Mouse (Mus musculus): ENCODE results near the gene D11Wsu47e.

D11Wsu47e gene

DNA sequence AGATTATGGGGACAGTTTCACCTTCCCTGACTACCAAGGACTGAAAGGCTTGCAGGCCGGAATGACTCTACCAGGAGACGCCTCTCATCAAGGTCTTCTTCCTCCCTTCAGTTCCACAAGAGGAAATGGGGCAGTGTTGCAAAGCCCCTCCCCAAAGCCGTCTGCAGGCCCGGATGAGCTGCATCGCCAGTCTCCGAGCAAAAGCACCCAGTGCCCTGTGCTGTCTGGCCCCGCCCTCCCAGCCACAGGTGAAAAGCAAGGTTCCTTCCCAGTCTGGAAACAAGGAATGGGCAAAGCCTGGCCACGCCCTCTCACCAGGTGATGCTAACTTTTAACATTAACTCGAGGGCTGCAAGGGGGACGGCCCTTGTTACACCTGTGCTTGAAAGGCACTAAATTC, 17.6 kb upstream of the D11Wsu47e start:
- no peak for DNase-seq (ENCODE audit: low read depth, low spot score)

DNA sequence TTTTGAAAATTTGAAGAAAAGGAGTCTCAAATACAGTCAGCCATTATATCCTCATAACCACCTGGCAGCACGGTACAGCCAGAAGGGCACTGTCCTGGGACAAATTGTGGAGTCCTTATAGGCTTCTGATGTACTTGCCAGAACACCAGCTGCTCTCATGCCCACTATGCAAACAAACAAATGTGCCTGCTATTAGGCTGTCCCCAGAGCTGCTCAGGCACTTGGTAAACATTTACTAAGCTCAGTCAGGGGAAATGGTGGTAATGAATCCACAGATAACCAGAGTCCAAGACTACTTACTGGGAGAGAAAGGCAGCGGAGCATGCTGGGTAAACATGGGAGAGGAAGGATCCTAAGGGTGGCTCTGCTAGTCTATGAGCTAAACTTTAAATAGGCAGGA, 17.1 kb upstream of the D11Wsu47e start:
- no peak for DNase-seq (ENCODE audit: low read depth, low spot score)

DNA sequence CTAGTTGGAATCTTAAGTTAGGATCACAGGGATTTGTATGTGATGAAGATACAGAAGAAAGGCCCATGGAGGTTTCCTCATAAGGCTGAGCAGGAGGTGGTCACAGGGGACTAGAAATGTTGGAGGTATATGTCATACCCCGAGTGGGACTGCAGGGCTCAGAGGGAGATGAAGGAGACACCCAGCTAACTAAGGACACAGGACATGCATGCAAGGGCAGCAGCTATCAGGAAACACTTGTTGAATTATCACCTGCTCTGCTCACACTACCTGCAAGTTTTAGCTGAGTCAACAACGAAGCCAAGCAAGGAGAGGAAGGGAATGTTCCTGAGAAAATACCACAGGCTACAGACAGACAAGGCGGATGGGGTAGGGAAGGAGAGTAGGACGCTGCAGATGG, 16.5 kb upstream of the D11Wsu47e start:
- no peak for DNase-seq (ENCODE audit: low read depth, low spot score)

DNA sequence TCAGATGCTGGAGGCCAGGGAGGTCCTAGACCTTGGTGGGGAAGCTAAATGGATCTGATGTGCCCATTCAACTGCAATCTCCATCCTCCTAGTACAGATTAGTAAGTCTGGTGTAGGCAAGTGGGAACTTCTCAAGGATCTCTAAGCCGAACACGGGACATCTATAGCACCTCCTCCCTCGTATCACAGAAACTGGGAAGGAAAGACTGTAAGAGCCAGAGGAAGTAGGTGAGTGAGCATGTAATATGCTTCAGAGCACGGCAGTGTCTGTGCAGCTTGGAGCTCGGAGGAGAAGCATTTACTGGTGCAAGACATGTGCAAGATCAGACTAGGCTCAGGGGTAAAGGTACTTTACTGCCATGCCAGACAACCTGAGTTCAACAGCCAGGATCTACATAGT, 15.4 kb upstream of the D11Wsu47e start:
- DNase-seq (ENCODE audit: low read depth, low spot score), result no peak

DNA sequence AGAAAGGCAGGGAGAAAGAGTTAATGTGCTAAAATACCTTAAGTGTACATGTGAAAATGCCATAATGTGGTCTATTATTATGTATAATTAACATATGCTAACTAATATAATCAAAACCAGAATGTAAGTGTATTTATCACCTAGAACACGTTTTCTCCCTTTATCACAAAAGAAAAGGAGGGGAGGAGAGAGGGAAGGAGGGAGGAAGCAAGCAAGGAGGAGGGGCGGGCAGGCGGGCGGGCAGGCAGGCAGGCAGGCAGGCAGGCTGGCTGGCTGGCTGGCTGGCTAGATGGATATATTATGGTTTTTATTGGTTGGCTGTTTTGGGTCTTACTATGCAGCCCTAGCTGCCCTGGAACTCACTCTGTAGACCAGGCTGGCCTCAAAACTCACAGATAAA, 14.5 kb upstream of the D11Wsu47e start:
- no peak for DNase-seq (ENCODE audit: low read depth, low spot score)

DNA sequence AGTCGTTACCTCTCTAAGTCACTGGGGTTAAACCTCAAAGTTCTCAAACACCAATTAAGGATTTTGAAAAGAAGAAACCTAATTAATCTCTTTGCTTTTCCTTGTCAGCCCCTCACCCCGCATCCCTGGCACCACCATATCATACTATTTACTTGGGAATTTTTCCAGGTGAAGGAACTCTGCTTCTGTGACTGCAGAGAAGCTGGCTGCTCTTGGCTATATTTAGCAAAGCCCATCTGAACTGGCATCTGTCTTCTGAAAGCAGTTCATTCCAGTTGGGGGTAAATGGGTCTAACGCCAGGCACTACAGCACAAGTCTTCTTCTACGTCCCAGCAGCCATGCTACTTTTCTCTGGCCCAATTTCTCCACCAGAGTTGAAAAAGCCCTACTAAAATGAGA, 10.6 kb upstream of the D11Wsu47e start:
- DNase-seq (ENCODE audit: low read depth, low spot score), result no peak

DNA sequence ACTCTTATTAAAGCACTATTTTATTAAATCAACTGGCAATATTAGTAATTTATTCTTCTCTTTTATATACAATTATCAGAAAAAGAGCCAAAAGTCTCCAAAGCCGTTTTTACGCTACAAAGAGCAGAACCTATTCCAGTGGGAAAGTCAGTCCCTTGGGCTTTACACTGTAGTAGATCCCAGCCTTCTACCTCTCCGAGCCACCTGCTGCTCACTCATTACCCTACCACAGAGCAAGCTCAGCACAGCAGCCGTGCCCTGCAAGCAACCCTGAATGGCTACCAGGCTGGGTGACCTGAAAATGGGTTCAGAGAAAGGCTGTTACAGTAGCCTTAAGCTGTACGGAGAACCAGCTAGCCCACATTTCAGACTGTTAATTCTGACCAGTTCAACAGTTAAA, 9.6 kb upstream of the D11Wsu47e start:
- no peak for DNase-seq (ENCODE audit: low read depth, low spot score)

DNA sequence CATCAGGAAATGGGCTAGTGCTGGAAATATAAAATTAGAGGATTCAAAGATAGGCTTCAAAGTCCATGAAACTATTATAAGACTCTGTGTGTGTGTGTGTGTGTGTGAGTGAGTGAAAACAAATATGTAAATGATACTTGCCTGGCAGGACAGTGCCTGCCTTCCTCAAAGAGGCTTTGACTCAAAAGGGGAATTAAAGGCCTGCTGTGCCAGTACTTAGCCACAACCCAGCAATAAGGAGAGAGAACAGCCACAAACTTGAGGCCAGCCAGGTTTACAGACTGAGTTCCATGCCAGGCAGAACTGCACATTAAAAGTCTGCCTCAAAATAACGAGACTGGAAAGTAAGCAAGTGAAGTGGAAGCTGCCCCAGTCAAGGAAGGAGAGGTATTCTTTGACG, 7.4 kb upstream of the D11Wsu47e start:
- DNase-seq (ENCODE audit: low read depth, low spot score), result no peak

DNA sequence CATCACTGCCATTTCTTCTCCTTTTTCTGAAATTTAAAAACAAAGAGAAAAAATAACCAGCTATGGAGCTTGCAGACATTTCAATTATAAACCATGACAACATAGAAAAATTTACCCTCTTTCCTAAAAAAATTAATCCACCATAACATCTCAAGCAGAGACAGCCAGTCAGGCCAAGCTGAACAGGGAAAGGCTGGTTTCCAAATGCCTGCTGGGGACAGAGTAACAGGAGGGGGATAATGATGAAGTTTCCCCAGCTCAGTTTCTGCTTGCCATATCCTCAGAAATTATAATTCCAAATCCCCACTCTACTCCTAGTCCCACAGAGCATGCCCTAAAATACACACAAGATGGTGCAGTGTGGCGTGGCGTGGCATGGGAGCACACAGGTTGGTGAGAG, 6.8 kb upstream of the D11Wsu47e start:
- no peak for DNase-seq (ENCODE audit: low read depth, low spot score)

DNA sequence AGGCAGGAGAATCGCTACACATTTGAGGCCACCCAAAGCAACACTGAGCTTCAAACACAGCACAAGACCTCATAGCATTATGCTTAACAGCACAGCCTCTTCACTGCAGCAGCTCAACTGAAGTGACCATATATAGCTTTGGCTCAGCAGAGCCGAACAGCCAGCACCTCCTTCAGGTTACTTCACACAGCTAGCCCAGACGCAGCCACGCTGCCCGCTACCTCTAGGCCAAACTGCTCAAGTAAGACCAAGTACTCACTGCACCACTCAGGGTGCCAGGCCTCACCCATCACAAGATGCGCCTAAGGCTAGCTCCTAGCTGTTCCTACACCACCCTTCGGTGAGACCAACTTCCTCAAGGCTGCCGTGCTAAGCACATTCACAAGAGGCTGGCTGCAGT, 5.8 kb upstream of the D11Wsu47e start:
- DNase-seq (ENCODE audit: low read depth, low spot score), result no peak

DNA sequence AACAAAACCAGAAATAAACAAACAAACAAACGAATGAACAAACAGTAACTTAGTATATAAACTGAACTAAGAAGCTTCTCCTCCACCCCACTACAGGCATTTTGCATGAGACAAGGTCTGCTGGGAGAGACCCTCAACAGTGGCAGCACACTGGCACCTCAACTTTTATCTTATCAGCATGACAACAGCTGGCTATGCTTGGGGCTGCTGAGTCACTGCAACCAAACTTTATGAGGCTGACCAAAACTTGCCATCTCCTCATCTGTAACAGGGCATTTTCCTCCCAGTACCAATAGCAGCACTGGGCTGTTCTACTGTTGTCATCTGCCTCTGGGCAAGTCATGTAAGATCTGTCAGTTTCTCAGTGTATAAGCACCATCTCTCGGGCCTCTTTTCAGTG, 3.3 kb upstream of the D11Wsu47e start:
- DNase-seq (ENCODE audit: low read depth, low spot score), result no peak

DNA sequence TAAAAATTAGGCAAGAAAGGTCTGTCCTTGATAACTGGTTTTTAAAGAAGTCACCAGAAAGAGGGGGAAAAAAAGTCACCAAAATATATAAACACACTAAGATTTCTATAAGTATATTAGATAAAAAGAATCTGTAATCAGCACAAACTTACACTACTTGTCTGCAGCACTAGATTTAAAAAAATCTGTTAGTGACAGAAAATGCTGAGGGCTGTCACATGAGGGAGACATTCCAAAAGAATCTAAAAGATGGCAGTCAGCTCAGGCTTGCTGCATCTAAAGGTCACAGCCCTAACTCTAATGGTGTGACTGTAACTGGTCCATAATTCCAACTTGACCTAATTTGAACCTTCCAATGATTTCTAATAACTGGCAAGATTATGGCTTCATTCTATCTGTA, 2.2 kb upstream of the D11Wsu47e start:
- DNase-seq (ENCODE audit: low read depth, low spot score), result no peak

DNA sequence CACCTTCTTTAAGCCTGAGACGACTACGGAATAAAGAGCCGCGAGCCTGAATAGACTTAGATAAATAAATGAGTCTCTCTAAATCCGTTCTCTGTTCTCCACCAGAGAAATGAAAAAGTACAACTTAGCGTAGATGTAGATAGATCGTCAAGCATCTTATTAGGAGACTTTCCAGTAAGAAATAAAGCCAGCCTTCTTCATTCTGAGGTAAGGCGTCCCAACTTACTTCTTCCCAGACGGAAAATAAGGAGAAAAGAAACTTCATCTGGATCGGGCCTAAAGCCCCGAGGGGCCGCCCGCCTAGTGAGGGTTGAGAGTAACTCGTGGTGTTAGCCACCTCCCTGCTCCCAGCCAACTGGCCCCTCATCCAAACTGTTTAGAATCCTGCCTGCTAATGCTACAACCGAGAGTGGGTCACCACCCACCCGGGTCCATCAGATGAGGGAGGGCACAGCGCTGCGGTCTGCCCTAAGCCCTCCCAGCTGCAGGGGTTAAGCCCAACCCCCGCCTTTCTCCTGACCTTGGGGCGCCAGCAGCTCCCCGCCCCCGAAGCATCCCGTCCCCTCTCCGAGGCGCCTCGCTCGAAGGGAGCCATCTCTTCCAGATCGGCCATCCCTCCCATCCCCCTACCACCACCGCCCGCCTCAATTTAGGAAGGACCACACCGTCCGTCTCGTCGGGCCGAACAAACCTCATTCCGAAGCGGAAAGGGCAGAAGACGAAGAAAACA, 1.1 kb upstream of the D11Wsu47e start:
- DNase-seq (ENCODE audit: low read depth, low spot score), result peak; percentile 36

DNA sequence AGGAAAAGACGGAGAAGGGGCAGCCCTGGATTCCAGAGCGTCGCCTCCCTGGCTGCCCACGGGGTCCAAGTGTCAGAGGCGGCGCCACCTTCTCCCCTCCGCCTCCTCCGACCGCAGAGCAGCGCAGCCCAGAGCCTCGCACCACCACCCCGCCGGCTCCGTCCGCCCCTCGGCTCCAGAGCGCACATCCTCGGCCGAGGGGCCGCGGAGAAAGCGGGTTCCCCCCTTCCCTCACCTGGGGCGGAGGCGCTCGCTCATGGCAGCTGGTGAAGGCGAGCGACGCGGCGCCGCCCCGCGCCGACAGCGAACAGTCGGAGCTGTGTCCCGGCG, 620 bp upstream of the D11Wsu47e start:
- DNase-seq (ENCODE audit: low read depth, low spot score), result no peak

DNA sequence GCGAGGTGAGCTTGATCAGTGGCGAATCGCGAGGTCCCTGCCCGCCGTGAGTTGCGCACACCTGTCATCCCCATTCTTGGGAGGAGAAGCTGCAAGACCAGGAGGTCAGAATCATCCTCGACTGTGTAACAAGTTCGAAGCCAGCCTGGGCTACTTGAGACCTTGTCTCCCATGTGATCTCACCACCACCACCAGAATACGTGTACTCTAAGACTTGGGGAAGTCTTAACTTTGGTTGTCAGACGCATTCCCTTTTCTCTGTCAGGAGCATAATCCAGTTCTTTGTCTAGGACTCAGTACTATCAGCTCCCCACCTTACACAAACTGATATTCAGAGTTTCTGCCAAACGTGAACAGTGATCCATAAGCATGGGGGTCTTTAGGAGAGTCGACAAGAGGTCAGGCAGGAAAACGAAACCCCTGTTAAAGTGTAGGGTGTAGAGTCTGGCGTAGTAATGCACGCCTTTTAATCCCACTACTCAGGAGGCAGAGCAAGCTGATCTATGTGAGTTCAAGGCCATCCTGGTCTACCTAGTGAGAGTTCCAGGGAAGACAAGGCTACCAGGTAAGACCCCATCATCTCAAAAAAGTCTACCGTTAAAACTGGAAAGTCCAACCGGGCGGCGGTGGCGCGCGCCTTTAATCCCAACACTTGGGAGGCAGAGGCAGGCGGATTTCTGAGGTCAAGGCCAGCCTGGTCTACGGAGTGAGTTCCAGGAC, 655 bp downstream of the D11Wsu47e start:
- DNase-seq (ENCODE audit: low read depth, low spot score), result no peak

DNA sequence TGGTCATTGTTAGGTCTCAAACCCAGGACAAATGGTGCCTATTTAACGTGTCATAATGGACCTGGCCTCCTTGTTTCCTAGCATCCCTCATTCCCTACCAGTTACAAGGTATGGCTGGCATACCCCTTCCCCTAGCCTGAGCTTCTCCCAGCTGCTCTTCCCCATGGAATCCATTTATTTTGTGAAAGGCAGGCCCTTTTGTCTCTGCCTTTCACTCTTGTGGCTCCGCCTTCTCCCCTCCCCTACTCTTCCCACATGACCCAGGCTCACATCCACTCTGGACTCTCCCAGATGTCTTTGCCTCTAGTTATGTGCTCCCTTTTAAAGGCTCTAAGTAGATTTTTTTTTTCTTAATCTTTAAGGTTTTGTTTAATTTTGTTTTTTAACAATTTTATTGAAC, 2.8 kb downstream of the D11Wsu47e start:
- DNase-seq (ENCODE audit: low read depth, low spot score), result no peak

DNA sequence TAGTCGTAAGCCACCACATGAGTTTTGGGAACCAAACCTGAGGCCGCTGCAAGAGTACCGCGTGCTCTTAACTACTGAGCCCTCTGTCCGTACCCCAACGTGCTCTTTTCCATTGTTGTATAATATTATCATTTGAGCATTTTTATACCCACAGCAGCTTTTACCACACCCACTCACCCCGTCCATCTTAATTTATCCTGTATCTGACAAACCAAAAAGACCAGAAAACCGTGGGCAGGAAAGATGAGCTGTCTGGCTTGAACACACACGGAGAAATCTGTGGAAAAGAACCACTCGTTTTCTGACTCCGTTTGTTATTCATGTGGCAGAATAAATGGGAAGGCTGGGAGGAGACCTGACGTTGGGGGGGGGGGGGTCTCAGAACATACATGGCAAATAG, 6.3 kb downstream of the D11Wsu47e start:
- DNase-seq (ENCODE audit: low read depth, low spot score), result no peak

DNA sequence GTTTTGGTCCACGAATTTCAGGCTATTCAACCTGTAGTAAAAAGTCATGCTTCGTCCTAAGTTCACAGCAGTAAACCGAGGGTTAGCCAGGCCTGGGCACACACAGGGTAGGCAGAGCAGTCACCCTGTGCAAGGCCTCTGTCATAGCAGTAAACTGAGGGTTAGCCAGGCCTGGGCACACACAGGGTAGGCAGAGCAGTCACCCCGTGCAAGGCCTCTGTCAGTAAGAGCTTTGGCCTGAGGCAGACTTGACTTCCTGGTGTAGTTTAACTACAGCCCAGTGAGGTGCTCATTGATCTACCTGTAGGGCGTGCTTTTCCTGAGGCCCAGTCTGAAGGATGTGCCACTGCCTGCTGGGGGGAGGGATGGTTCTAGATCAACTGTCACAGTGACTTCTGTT, 7.1 kb downstream of the D11Wsu47e start:
- DNase-seq (ENCODE audit: low read depth, low spot score), result no peak

DNA sequence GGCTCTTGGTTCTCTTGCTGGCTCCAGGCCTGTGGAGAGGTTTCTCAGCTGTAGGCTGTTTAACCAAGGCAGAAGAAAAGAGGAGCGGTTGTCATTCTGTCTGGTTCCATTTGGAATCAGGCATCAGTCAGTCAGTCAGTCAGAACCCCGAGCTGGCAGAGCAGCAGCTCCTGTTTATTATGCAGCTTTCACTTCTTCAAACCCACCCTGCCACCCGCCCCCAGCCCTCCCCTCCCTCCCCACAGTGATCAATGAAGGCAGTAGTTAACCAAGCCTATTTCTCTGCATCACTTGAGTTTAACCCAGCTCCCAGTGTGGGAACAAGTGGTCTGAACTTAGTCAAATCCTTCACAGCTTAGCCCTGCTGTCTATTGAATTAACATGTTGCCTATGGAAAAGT, 7.6 kb downstream of the D11Wsu47e start:
- no peak for DNase-seq (ENCODE audit: low read depth, low spot score)

DNA sequence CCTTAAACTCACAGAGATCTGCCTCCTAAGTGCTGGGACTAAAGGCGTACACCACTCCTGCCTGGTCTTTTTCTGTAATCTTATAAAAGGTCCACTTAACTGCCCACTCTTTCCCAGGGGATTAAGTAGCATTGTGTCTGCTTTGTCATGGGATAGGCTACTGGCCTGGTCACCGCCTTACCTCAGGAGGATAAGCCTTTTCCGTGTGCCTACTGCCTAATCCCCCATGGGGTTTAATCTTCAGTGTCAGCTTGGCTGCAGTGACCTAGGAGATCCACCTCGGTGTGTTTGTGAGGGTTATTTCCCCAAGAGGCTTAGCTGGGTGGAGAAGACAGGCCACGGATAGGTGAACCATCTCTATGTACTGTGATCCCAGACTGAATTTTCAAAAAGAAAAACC, 13.4 kb downstream of the D11Wsu47e start:
- no peak for DNase-seq (ENCODE audit: low read depth, low spot score)

DNA sequence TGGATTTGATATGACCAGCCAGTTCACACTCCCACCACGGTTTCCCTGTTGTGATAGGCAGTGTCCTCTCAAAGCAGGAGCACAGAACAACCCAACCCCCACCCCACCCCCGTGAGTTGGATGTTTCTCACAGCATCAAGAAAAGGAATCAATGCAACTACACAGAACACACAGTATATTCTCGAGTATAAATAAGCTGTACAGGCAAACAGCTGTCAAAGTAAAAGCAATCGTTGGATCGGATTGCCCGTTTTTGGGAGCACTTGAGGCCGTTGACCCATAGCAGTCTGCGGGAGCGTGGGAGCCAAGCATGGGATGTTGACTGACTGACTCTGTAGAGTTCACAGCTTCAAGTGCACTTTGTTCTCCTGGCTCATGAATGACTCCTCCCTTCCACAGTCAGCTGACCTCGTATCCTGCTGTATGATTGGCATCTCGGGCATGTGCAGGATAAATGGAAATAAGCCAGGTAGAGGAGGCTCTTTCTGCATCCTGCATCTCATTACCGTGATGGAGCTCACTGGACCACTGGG, 13.9 kb downstream of the D11Wsu47e start:
- no peak for DNase-seq (ENCODE audit: low read depth, low spot score)

DNA sequence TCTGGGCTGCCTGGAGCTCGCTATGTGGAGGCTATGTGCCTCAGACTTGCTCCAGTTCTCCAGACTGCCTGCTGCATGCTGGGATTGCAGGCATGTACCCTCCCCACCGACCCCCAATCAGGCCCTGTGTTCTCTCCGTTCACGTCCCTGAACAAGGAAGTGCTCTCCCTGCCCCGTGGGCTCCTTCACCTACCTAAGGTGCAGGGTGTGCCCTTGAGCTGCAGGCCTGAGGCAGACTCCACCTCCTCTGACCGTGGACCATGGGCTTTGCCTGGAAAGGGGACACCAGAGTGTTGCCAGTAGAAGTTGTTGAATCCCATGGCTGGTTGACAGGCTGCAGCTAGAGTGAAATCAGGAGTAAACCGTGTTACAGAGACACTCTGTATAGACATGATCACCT, 15.4 kb downstream of the D11Wsu47e start:
- no peak for DNase-seq (ENCODE audit: low read depth, low spot score)

DNA sequence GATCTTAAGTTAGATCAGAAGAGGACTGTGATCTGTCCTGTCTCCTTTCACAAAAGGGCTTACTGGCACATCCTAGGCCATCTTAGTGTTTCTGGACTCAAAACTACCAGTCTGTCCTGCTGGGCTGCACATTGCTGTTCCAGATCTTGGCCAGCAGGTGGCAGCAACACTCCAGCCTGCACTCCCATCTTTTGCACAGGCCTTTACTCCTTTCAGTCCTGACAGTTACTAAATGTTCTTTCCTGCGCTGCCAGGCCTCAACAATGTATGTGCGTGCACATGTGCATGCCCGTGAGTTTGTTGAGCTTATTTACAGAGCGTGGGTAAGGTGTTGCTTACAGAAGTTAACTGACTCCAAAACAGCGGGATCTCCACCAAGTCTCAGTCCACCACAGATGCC, 19.5 kb downstream of the D11Wsu47e start:
- DNase-seq (ENCODE audit: low read depth, low spot score), result peak; percentile 80

All from forelimb bud, embryonic 11.5 days (tissue).